Mouse (Mus musculus) embryonic facial prominence, embryonic 14.5 days (tissue): ENCODE measurements around the gene Faim. TPM values are rescaled to one million over a fixed set of nuclear protein-coding genes. Genes with fewer than 3 reads are reported as not detected.

ENCODE experiments used
- ATAC-seq: fragments of 200-750 bp; cut with Nextera tagmentation; 2 replicates; pipeline ENCODE4 v1.8.0; 2017; ENCODE audit warnings: low read depth, moderate number of reproducible peaks, moderate TSS enrichment
- DNase-seq: peaks from one replicate; pipeline ENCODE4 v3.0.0-alpha.2; 2015; ENCODE audit warnings: low spot score
- H3K27ac ChIP-seq: fragments of 300-500 bp; sonication (generic); replicated peaks from 2 replicates; pipeline ENCODE4 v1.5.1; 2014; ENCODE audit warnings: low read depth, mild to moderate bottlenecking, low read length, moderate library complexity
- H3K27me3 ChIP-seq: fragments of 300-500 bp; sonication (generic); replicated peaks from 2 replicates; pipeline ENCODE4 v1.6.1; 2014; ENCODE audit warnings: low read length; ENCODE audit not compliant: control insufficient read depth, insufficient read depth
- H3K36me3 ChIP-seq: fragments of 300-500 bp; sonication (generic); 2 replicates; pipeline ENCODE4 v1.6.1; 2014; ENCODE audit warnings: low read length, mixed read lengths; ENCODE audit not compliant: control insufficient read depth, insufficient read depth
- H3K4me1 ChIP-seq: fragments of 300-500 bp; sonication (generic); 2 replicates; pipeline ENCODE4 v1.6.1; 2014; ENCODE audit warnings: antibody characterized with exemption, low read length; ENCODE audit not compliant: control insufficient read depth, insufficient read depth
- H3K4me2 ChIP-seq: fragments of 300-500 bp; sonication (generic); 2 replicates; pipeline ENCODE4 v1.6.1; 2014; ENCODE audit warnings: low read depth, mild to moderate bottlenecking, low read length, moderate library complexity, mixed read lengths
- H3K4me3 ChIP-seq: fragments of 300-500 bp; sonication (generic); 2 replicates; pipeline ENCODE4 v1.5.1; 2014; ENCODE audit warnings: low read depth, mild to moderate bottlenecking, low read length
- H3K9ac ChIP-seq: fragments of 300-500 bp; sonication (generic); 2 replicates; pipeline ENCODE4 v1.6.1; 2014; ENCODE audit warnings: low read depth, mild to moderate bottlenecking, low read length, moderate library complexity, mixed read lengths
- H3K9me3 ChIP-seq: fragments of 300-500 bp; sonication (generic); 2 replicates; pipeline ENCODE4 v1.6.1; 2016; ENCODE audit warnings: low read length; ENCODE audit not compliant: control insufficient read depth
- WGBS: fragments of 180-500 bp; shearing (Covaris S2); extraction: QIAGEN DNeasy Blood & Tissue Kit; methylation state at CpG from one replicate; pipeline ENCODE4 v1.1.7; 2014; 5-methylcytosine and 5-hydroxymethylcytosine counted together
- polyA plus RNA-seq: library from polyadenylated mRNA; unstranded; fragments of >200 nt; fragmentation: Nextera tagmentation; extraction: Ambion mirVana; gene quantifications from 2 replicates; pipeline ENCODE4 v1.2.1, GENCODE M21; 2014

Gene Faim
- polyA plus RNA-seq, 1 experiment from 2014 or later: 39.7 TPM

DNA sequence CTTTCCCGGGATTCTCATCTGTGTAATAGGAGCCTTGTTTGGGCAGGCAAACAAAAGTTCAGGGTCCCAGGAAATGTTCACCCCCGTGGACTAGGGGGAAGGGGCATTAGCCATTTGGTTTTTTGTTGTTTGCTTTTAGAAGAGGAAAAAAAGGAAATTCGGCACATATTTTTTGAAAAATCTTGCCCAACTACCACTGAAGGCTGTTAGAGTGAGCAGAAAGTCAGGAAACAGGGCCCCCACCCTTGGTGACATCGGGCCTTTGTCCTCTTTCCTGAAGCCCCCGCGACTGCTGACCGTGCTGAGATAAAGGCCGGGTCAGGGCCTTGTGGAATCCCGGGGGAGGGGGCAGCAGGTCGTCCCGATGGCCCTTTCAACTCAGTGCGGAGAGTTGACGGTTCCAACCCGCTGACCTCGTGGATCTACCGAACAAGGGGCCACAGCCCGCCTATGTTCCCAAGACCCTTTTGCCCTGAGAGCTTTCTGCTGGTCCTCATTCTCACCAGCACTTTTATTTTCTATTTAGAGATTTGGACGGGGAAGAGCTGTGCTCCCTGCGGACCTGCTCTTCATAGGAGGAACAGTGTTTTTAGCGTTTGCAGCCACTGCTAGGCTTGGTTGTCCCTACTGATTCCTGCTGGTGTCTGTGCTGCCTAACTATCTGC is 23.6 kb upstream of the Faim start:
- Histone ChIP-seq H3K9me3 (no peaks in the 10 kb centered on the region), H3K4me3 (no peak overlapping the region), H3K27me3 (peaks cover 97% of the 10 kb centered on the region), H3K36me3 (no peaks in the 10 kb centered on the region), H3K4me1 (no peaks in the 10 kb centered on the region), H3K4me2 (peak overlapping the region; percentile 26; the same call in 1 of the 2 replicates), H3K9ac (no peak overlapping the region), H3K27ac (no peak overlapping the region)
- no peak for ATAC-seq
- 4% methylated on average over 20 of the region's 20 CpGs for WGBS
- no peak for DNase-seq

DNA sequence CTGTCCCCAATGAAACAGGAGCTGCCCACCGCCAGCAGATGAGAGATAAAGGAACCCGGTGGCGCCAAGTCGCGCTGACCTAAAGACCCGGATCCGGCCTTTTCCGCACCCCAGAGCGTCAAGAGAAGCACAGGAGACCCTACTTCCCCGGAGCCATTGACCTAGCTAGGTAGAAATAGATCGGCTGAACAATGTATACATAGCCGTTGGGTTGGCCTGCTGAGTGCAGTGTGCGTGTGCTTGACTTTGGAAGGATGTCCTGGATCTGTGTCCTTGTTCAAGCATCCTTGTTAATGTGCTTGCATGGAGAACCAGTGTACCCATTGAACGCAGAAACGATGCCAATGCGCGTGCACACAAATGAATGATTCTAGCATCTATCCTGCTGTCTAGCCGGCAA is 22.5 kb upstream of the Faim start:
- ATAC-seq (no peak), DNase-seq (no peak)
- H3K9me3 ChIP-seq: no peaks in the 10 kb centered on the region
- H3K9ac ChIP-seq: no peak overlapping the region
- no peak overlapping the region for H3K4me3 ChIP-seq
- no peaks in the 10 kb centered on the region for H3K4me1 ChIP-seq
- no peak overlapping the region for H3K4me2 ChIP-seq
- 8% methylated on average over 18 of the region's 18 CpGs for WGBS
- peaks cover 88% of the 10 kb centered on the region for H3K27me3 ChIP-seq
- H3K27ac ChIP-seq: no peak overlapping the region
- H3K36me3 ChIP-seq: no peaks in the 10 kb centered on the region

GRCm38 (mm10) chr9:98965084-98965483 is 21.1 kb upstream of the Faim start:
- ATAC-seq (no peak), DNase-seq (peak; percentile 62)
- Histone ChIP-seq H3K36me3 (no peaks in the 10 kb centered on the region), H3K9ac (no peak overlapping the region), H3K27ac (no peak overlapping the region), H3K27me3 (peaks cover 81% of the 10 kb centered on the region), H3K4me1 (no peaks in the 10 kb centered on the region), H3K4me2 (peak overlapping the region; percentile 23), H3K4me3 (peak overlapping the region; percentile 11), H3K9me3 (no peaks in the 10 kb centered on the region)
- WGBS: 2% methylated on average over 18 of the region's 18 CpGs

DNA sequence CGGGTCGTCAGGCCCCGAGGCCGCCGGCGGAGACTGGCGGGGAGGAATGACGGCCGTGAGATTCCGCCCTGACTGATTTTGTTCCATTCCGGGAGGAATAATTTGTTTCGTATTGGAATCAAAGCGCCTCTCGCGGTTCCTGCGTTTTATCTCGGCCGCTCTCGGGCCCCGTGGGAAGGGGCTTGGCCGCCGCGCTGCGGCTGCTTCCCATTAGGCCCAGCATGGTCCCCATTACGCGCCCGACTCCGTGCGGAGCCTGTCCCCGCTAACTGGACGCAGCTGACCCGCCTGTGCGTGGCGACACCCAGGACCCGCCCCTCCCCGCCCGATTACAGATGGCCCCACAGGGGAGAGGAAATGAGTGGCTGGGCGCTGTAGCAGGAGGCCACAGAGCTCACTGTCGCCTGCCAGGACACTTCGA is 13.1 kb upstream of the Faim start:
- peak overlapping the region; percentile 40 for H3K4me3 ChIP-seq
- H3K27me3 ChIP-seq: peaks cover 71% of the 10 kb centered on the region
- H3K27ac ChIP-seq: no peak overlapping the region
- no peaks in the 10 kb centered on the region for H3K36me3 ChIP-seq
- peaks cover 8% of the 10 kb centered on the region; the same call in 1 of the 2 replicates for H3K9me3 ChIP-seq
- H3K4me2 ChIP-seq: peak overlapping the region; percentile 67
- DNase-seq (no peak), ATAC-seq (0 out of 2 replicates have a peak, but pooled peaks have one; percentile 12)
- 0% methylated on average over 21 of the region's 40 CpGs for WGBS
- peak overlapping the region; percentile 51 for H3K9ac ChIP-seq
- H3K4me1 ChIP-seq: no peaks in the 10 kb centered on the region

- H3K4me2 ChIP-seq: peak overlapping the region; percentile 67
- no peak overlapping the region; the same call in 1 of the 2 replicates for H3K9ac ChIP-seq
- no peak overlapping the region for H3K27ac ChIP-seq
- ATAC-seq (no peak), DNase-seq (no peak)
- no peaks in the 10 kb centered on the region for H3K36me3 ChIP-seq
- H3K9me3 ChIP-seq: peaks cover 8% of the 10 kb centered on the region; the same call in 1 of the 2 replicates
- 7% methylated on average over 7 of the region's 7 CpGs for WGBS
- peak overlapping the region; percentile 40 for H3K4me3 ChIP-seq
- H3K27me3 ChIP-seq: peaks cover 71% of the 10 kb centered on the region
- no peaks in the 10 kb centered on the region for H3K4me1 ChIP-seq
Measured at GRCm38 (mm10) chr9:98973561-98973960, 12.6 kb upstream of the Faim start.

GRCm38 (mm10) chr9:98974898-98975297 is 11.3 kb upstream of the Faim start:
- H3K9me3 ChIP-seq: peaks cover 8% of the 10 kb centered on the region; the same call in 1 of the 2 replicates
- no peak overlapping the region for H3K27ac ChIP-seq
- ATAC-seq (no peak), DNase-seq (no peak)
- H3K36me3 ChIP-seq: no peaks in the 10 kb centered on the region
- peaks cover 65% of the 10 kb centered on the region for H3K27me3 ChIP-seq
- no peak overlapping the region for H3K9ac ChIP-seq
- H3K4me2 ChIP-seq: no peak overlapping the region
- no peak overlapping the region for H3K4me3 ChIP-seq
- WGBS: 35% methylated on average over 2 of the region's 2 CpGs
- H3K4me1 ChIP-seq: no peaks in the 10 kb centered on the region

DNA sequence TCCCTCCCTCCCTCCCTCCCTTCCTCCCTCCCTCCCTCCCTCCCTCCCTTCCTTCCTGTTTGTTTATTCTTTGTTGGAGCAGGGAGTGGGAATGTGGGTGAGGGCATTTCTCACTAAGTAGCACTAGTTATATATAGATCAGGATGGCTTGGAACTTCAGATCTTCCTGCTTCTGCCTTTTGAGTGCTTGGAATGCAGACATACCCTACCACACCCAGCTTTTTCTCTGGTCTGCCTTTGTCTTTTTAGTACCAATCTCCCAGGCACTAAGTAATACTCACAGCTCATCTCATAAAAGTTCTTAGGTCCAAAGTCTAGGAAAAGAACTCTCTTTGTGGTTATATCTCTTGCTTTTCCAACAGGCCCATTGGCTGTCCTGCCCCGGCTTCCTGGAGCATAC is 10.1 kb upstream of the Faim start:
- ATAC-seq: no peak
- H3K9ac ChIP-seq: no peak overlapping the region
- H3K9me3 ChIP-seq: no peaks in the 10 kb centered on the region
- WGBS: 97% methylated on average over 1 of the region's 1 CpGs
- H3K4me2 ChIP-seq: no peak overlapping the region
- H3K4me3 ChIP-seq: no peak overlapping the region
- H3K36me3 ChIP-seq: no peaks in the 10 kb centered on the region
- DNase-seq: no peak
- peaks cover 54% of the 10 kb centered on the region for H3K27me3 ChIP-seq
- H3K4me1 ChIP-seq: no peaks in the 10 kb centered on the region
- no peak overlapping the region for H3K27ac ChIP-seq

DNA sequence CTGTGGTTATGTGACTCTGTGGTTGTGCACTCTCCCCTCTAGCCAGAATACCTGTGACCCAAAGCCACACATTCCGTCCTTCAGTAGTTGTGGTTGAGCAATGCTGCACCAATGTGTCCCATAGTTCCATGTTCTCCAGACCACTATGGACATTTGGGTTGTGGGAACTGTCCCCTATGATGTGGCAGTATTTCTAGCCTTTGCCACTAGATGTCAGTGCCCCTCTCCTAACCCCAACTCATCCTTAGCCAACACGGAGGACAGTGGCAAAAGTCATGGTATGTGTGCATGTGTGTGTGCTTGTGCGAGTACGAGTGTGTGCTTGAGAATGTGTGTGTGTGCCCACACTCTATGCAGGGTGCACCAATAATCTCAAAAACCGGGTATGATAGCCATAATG is 9.7 kb upstream of the Faim start:
- H3K27ac ChIP-seq: no peak overlapping the region
- no peak overlapping the region for H3K9ac ChIP-seq
- no peak overlapping the region for H3K4me3 ChIP-seq
- DNase-seq (no peak), ATAC-seq (no peak)
- peaks cover 49% of the 10 kb centered on the region for H3K27me3 ChIP-seq
- H3K4me1 ChIP-seq: no peaks in the 10 kb centered on the region
- H3K9me3 ChIP-seq: no peaks in the 10 kb centered on the region
- no peaks in the 10 kb centered on the region for H3K36me3 ChIP-seq
- H3K4me2 ChIP-seq: no peak overlapping the region
- 53% methylated on average over 5 of the region's 5 CpGs for WGBS
